Mouse (Mus musculus): ENCODE results near the gene Nos1ap.

Nos1ap gene

DNA sequence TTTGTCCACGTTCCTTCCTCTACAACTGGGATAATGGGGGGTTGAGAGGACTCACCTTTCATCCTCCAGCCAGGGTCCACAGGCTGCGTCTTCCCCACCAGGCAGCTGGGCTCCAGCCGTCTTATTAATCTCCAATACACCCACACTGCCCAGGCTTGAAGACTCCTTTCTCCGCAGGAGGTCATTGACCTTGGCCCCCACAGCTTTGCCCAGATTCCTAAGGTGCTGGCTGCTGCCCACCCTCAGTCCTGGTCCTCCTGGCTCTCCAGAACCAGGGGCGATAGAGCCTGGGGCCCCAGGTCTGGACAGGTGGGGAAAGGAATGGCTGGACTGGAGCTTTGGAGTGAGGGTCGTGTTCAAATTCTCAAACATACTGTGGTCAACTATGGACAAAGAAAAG lies 287.2 kb downstream of the Nos1ap start:
- no peak for DNase-seq (ENCODE audit: low read depth in 1 of 2, low spot score in 2 of 2)

- no peak for DNase-seq (ENCODE audit: low read depth in 1 of 2, low spot score in 2 of 2)
Observed at GRCm38 (mm10) chr1:170301686-170302085, 288.0 kb downstream of the Nos1ap start.

DNA sequence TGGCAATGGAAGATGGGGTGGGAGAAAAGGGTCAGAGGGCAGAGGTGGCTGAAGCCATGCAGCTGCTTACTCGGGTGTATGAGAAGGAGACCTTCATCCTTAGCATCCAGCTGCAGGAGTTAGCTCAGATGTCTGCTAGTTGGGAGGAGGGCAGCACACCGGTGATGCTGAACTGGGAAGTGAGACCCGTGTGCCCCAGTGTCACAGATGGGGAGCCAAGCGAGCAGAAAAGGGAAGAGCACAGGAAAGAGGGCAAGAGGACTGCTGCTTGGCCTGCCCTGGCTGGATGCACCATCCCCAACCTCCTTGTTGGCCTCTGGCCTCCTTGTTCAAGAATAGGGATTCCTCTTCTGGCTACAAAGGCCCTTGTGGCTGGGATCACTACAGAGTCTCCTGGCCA lies 290.2 kb downstream of the Nos1ap start:
- DNase-seq (ENCODE audit: low read depth in 1 of 2, low spot score in 2 of 2): no peak

DNA sequence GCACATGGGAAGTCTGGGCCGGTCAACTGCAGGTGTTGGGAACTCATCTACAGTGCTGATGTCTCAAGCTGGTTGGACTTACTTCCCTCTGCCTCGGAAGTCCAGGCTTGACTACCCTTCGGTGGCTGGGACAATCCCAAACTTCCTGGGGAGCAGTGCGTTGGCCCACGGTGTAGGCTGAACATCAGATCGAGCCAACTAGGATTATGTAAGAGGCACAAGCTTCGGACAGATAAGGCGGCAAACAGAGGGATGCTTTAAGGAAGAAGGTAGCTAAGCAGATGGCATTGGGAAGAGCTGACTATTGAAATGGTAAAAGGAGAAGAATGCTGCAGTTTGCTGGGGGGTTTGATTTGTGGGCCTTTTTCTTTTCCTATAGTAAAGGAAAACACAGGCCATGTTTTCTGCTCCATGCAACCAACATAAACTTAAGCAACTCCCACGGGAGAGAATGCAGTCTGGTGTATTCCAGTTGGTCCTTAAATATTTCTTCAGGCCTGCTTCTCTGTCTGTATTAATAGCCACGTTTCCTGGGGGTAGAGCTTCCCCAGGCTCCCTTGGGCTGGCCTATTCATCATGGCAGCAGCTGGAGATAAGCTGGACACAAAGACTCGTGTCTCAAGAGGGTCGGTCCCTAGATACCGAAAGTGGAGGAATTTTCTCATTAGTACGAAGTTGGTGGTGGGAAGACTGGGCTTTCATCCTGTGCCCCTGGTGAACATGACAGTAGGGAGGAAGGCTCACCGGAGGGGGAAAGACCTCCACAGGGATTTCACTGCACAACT lies 294.7 kb downstream of the Nos1ap start:
- DNase-seq (ENCODE audit: low read depth in 1 of 2, low spot score in 2 of 2): no peak

DNA sequence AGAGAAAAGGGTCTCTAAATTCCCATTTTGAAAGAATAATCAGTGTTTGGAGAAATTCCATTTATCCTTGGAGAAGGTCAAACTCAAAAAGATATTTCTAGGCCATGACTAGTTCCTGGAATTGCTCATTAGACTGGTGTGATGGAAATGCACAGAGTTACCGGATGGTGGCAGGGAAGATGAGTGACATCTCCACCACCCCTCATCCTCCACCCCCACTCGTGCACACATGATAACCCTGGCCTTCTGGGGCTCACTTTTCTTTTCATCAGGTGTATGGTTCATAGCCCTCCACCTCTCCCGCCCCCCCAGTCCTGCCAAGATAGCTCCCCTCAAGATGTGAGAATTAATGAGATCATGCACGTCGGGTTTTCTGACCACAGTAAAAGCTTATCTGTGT lies 296.4 kb downstream of the Nos1ap start:
- no peak for DNase-seq (ENCODE audit: low read depth in 1 of 2, low spot score in 2 of 2)

- no peak for DNase-seq (ENCODE audit: low read depth in 1 of 2, low spot score in 2 of 2)
Observed at GRCm38 (mm10) chr1:170292239-170292951, 297.3 kb downstream of the Nos1ap start.

DNA sequence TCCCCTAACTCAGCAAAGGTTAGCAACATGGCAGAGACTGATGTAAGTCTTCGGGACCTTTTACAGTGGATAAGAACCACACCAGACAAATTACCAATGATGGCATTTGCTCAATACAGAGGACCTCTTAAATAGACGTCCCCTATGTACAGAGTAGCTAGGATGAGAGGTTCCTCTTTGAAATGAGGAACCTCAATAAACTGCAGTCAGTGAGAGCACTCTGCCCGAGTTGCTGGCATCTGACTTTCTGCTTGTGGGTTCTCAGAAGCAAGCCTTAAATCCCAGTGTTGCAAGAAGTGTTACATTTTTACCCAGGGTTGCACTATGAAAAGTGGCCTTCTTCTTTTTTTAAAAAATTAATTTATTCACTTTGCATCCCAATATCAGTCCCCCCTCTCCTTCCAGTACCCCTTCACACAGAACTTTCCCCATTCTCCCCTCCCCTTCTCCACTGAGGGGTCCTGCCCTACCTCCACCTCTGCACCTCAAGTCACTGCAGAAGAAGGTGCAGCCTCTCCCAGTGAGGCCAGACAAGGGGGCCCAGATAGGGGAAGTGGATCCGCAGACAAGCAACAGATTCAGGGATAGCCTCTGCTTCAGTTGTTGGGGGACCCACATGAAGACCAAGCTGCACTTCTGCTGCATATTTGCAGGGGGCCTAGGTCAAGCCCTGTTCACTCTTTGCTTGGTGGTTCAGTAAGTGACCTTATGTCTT lies 307.1 kb downstream of the Nos1ap start:
- DNase-seq (ENCODE audit: low read depth in 1 of 2, low spot score in 2 of 2): peak; percentile 43 to 50

GRCm38 (mm10) chr1:170277016-170277415 lies 312.6 kb downstream of the Nos1ap start, which contains the start of gene Sh2d1b1:
Sh2d1b1 (plus strand) TSS chr1:170277320.
- DNase-seq (ENCODE audit: low read depth in 1 of 2, low spot score in 2 of 2): no peak

DNA sequence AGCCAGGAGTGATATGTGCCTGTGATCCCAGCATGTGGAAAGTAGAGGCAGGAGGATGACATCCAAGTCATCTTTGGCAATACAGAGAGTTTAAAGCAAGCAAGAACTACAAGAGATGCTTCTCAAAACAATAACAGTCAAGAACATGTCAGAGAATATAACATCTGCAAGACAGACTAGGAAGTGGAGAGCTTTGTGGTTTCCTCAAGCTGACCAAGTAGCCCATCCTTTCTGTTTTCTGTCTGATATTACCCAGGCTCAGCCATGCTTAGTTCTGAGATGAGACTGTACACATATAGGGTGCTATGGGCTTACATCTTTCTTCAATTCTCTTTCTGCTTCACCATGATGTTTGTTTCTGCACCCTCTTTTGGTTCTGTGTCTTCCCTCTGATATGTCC lies 316.4 kb downstream of the Nos1ap start:
- DNase-seq (ENCODE audit: low read depth in 1 of 2, low spot score in 2 of 2): no peak

DNA sequence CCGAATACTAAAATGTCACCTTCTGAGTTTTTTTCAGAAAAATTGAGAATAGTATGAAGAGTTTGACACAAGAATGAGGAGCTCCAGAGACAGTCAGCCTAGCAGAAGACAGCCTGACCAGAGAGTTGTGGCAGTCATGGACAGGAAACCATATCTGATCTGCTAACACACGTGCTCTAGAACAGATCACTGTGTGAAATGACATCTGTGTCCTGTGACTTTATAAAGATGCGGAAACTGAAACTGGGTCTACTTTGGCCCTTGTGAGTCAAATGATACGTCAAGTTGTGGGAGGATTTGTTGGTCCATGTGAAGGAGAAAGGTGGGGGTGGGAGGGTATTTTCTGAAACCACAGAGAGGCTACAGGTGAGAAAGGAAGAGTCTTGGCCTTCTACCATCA lies 319.0 kb downstream of the Nos1ap start:
- DNase-seq (ENCODE audit: low read depth in 1 of 2, low spot score in 2 of 2): no peak

DNA sequence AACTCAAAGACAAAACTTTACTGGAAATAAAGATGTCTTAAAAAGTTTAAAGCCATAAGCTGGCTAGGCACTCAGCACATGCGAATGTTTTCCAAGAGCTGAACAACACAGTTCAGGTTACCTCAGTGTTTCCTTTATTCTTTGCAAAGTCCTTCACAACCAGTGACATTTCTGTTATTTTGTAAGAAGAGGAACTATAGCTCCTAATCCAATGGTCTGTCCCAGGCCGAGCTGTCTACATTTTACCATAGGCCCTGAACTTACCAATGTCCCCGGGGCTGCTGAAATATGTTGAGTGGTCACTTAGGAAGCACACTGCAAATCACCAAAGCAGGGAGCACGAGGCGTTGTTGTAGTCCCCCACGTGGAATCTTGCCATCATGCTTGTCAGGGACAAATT lies 319.4 kb downstream of the Nos1ap start:
- DNase-seq (ENCODE audit: low read depth in 1 of 2, low spot score in 2 of 2): no peak

- DNase-seq (ENCODE audit: low read depth in 1 of 2, low spot score in 2 of 2): peak; percentile 70 to 76
Observed at GRCm38 (mm10) chr1:170255560-170255910, 334.1 kb downstream of the Nos1ap start.

DNA sequence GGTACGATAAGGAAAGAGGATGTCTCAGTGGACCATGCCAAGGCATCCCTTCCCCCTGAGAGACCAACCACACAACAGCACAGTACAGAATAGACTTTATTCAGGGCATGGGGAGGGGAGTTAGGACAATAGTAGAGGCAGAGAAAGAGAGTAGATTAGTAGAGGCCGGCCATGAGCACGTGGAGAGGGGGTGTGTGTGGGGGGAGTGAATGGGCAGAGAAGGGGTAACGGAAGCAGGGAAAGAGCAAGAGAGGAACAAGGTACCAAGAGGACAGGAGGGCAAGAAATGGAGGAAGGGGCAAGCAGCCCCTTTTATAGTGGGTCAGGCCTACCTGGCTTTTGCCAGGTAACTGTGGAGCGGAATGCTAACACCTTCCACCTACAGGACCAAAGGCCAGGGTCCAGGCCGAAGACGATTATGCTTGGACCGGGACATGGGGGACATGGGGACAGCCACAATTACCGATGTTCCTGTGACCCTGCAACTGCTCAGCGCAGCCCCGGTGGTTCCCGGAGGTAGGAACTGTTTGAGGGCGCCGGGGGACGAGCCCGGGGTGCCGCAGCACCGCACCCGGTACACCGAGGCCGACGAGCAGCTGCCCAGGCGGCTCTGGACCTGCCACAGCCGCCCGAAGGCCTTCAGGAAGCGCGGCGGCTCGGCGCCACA lies 334.6 kb downstream of the Nos1ap start:
- DNase-seq (ENCODE audit: low read depth in 1 of 2, low spot score in 2 of 2): no peak

All from monocyte, adult 2 months (primary cell).